Mouse (Mus musculus): ENCODE results near the gene Usp48.

Usp48 gene

GRCm38 (mm10) chr4:137687234-137687825, 93.8 kb downstream of the Usp48 start:
- DNase-seq (ENCODE audit: low read depth), result no peak

- no peak for DNase-seq (ENCODE audit: low read depth)
Measured at GRCm38 (mm10) chr4:137692107-137692902, 98.8 kb downstream of the Usp48 start.

- no peak for DNase-seq (ENCODE audit: low read depth)
Measured at GRCm38 (mm10) chr4:137695300-137695699, 101.7 kb downstream of the Usp48 start.

GRCm38 (mm10) chr4:137695900-137696299, 102.3 kb downstream of the Usp48 start:
- peak; percentile 38 for DNase-seq (ENCODE audit: low read depth)

- DNase-seq (ENCODE audit: low read depth), result peak; percentile 12
Measured at GRCm38 (mm10) chr4:137697156-137697885, 103.8 kb downstream of the Usp48 start.

DNA sequence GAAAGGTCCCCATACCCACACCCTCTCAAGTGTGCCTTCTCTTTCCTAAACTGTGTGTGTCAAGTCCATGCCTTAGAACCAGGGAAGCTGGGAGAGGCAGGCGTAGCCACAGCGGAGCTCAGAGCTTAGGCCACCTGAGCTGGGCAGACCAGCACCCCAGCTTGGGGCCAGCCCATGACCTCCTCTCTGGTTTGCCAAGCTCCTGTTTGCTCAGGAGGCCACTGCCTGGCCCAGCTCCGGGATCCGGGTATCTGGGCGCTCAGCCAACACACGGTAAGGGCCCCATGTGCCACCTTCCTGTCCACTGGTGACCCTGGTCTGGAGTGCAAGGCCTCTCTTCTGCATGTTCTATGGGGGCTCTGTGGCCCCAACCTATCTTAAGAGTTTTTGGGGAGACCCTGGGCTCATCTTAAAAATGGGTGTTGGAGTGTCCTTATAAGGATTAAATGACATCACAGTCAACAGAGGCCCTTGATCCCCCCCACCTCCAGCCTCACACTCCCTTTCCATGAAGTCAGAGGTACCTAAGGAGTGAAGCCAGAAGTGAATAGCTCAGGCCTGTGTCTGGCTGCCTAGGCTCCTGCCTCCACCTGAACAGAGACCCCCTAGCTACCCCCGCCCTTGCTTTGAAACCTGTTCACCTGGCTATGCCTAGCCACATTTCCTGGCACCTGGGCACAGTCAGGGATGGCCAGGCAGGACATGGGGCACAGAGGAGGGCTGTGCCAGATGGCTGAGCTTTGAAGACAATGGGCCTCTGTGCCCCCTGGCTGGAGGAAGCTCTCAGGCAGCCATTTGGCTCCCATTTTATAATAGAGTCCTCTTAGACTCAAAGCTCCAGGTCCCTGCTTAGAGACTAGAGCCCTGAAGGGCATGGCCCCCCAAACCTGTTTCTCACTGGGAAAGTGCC, 104.8 kb downstream of the Usp48 start:
- no peak for DNase-seq (ENCODE audit: low read depth)

DNA sequence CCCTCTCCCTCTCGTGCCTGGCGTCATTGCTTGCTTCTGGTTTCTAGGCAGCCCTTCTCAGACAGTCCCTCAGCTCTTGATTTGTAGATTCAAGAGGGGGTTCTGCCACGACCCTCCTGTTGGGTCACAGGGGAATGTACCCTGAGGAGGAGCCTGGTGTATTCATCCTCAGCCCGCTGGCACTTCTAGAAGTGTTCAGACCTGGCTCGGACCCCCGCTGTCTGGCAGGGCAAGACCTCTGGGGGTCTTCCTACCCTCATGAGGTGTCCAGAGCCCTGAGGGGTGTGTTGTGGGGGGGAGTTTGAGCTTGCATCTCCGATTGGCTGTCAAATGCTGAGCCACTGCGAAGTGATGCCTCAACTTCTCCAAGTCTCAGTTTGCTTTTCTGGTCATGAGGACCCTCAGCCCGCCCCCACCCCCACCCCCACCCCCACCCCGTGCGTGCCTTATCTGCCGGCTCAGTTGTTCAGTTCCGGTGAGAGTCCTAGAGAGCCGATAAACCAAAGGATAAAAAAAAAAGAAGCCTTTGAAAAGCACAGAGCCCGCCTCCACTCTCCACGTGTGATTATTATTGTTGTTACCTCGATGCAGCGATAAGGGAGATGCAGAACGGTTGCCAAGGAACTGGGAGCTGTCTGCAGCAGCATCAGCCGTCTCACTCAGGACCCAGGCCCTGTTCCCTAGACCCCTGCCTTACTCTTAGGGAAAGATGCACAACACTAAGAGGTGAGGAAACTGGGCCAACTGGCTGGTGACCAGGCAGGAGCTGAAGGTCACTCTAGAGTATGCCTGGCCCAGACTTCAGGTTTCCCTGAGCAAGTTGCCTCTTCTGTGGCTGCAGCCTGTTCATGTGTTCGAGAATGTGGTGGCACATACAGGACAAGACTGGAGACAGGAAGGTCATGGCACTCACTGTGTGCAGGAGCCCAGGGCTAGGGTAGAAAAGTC, 106.0 kb downstream of the Usp48 start:
- no peak for DNase-seq (ENCODE audit: low read depth)

- no peak for DNase-seq (ENCODE audit: low read depth)
Measured at GRCm38 (mm10) chr4:137700960-137701359, 107.4 kb downstream of the Usp48 start.

GRCm38 (mm10) chr4:137703077-137703476, 109.5 kb downstream of the Usp48 start:
- no peak for DNase-seq (ENCODE audit: low read depth)

GRCm38 (mm10) chr4:137704561-137704960, 111.0 kb downstream of the Usp48 start:
- DNase-seq (ENCODE audit: low read depth), result peak; percentile 42

DNA sequence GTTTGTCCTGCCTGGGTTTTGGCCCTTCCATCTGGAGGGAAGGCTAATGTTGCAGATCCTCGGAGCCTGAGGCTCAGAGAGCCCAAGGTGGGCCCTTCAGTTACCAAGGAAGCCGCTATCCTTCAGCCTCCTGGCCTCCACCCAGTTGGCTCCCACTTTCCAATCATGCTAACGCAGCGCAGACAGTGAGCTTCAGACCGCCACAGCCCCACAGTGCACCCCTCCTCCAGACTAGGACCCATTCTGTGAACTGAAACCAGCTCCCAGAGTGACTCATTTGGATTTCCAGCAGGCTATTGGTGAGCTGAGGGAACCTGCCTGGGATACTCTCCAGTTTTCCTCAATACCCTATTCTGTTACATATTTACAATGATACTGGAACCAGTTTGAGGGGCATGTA, 111.8 kb downstream of the Usp48 start:
- DNase-seq (ENCODE audit: low read depth), result peak; percentile 31

- no peak for DNase-seq (ENCODE audit: low read depth)
Measured at GRCm38 (mm10) chr4:137706510-137706909, 113.0 kb downstream of the Usp48 start.

DNA sequence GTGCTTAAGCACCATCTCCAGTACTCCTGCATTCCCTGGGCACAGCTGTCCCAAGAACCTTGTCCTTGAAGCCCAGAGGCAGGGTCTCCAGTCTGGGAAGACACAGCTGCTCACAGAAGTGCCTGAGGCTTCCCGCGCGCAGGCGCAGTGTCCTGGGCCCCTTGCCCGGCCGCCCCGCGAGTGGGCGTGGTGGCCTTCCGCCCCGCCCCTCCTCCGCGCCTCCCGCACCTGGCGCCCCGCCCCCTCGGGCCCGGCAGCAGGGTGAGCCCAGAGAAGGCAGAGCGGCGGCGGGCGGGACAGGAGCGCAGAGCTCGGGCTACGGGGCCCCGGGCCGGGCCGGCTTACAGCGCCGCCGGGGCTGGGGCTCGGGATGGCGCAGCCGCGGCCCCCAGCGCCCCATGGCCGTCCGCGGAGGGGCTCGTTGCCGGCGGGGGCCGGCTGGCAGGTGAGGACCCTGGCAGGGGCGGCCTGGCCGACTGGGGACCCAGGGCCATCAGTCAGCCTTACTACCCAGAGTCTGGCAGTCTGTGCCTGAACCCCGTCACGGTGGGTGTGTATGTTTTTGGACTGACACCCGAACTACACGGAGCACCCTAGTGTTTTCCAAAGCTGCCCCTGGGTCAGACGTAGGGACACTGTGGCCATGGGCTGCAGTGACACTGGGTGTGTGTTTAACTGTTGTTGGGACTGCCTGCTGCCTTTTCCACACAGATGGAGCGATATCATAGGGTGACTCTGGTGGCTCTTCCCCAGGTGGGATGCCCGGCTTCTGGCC, 113.8 kb downstream of the Usp48 start:
- peak; percentile 92 for DNase-seq (ENCODE audit: low read depth)
